Mouse (Mus musculus): ENCODE measurements around the gene Crtc3. TPM values are rescaled to one million over a fixed set of nuclear protein-coding genes. Genes with fewer than 3 reads are reported as not detected.
A peak's percentile ranks its signal among the peaks of the same experiment; 100 is the strongest.

The Crtc3 gene
- total RNA-seq, 2 experiments from 2014 or later = 14.7 to 15.3 TPM

GRCm38 (mm10) chr7:80616096-80616495 is 72.6 kb downstream of the Crtc3 start:
- intact Hi-C loops (cut with DNase I; ENCODE audit: low total_unique reads) = loop anchor here (10.0 kb wide), 1 partner anchor 69 kb away; the partner anchor contains the start of gene Crtc3
- DNase-seq = no peak

GRCm38 (mm10) chr7:80614042-80614441 is 74.6 kb downstream of the Crtc3 start:
- DNase-seq = no peak
- intact Hi-C loops (cut with DNase I; ENCODE audit: low total_unique reads) = loop anchor here (10.0 kb wide), 1 partner anchor 71 kb away; the partner anchor contains the start of gene Crtc3

- DNase-seq = no peak
- intact Hi-C loops (cut with DNase I; ENCODE audit: low total_unique reads) = loop anchor here (10.0 kb wide), 1 partner anchor 73 kb away; the partner anchor contains the start of gene Crtc3
Measured at GRCm38 (mm10) chr7:80612191-80612787, 76.4 kb downstream of the Crtc3 start.

GRCm38 (mm10) chr7:80611646-80612045 is 77.0 kb downstream of the Crtc3 start:
- peak; percentile 41 for DNase-seq
- intact Hi-C loops (cut with DNase I; ENCODE audit: low total_unique reads) = loop anchor here (10.0 kb wide), 1 partner anchor 73 kb away; the partner anchor contains the start of gene Crtc3

GRCm38 (mm10) chr7:80607503-80607902 is 81.2 kb downstream of the Crtc3 start:
- no peak for DNase-seq
- intact Hi-C loops (cut with DNase I; ENCODE audit: low total_unique reads) = no loop called here

- DNase-seq = no peak
- intact Hi-C loops (cut with DNase I; ENCODE audit: low total_unique reads) = no loop called here
Measured at GRCm38 (mm10) chr7:80606435-80606834, 82.2 kb downstream of the Crtc3 start.

GRCm38 (mm10) chr7:80605557-80605930 is 83.1 kb downstream of the Crtc3 start:
- no peak for DNase-seq
- intact Hi-C loops (cut with DNase I; ENCODE audit: low total_unique reads) = no loop called here

- no peak for DNase-seq
- intact Hi-C loops (cut with DNase I; ENCODE audit: low total_unique reads) = no loop called here
Measured at GRCm38 (mm10) chr7:80604908-80605556, 83.6 kb downstream of the Crtc3 start.

GRCm38 (mm10) chr7:80602574-80602973 is 86.1 kb downstream of the Crtc3 start:
- no peak for DNase-seq
- intact Hi-C loops (cut with DNase I; ENCODE audit: low total_unique reads) = no loop called here

GRCm38 (mm10) chr7:80598436-80598985 is 90.2 kb downstream of the Crtc3 start:
- DNase-seq = no peak
- intact Hi-C loops (cut with DNase I; ENCODE audit: low total_unique reads) = no loop called here

- no peak for DNase-seq
- intact Hi-C loops (cut with DNase I; ENCODE audit: low total_unique reads) = no loop called here
Measured at GRCm38 (mm10) chr7:80597900-80598299, 90.8 kb downstream of the Crtc3 start.

- DNase-seq = peak; percentile 60
- intact Hi-C loops (cut with DNase I; ENCODE audit: low total_unique reads) = no loop called here
Measured at GRCm38 (mm10) chr7:80589054-80589746, 99.5 kb downstream of the Crtc3 start.

- DNase-seq = no peak
- intact Hi-C loops (cut with DNase I; ENCODE audit: low total_unique reads) = no loop called here
Measured at GRCm38 (mm10) chr7:80587684-80588083, 101.0 kb downstream of the Crtc3 start.

GRCm38 (mm10) chr7:80586681-80587660 is 101.7 kb downstream of the Crtc3 start:
- intact Hi-C loops (cut with DNase I; ENCODE audit: low total_unique reads) = no loop called here
- peak; percentile 40 for DNase-seq

- intact Hi-C loops (cut with DNase I; ENCODE audit: low total_unique reads) = no loop called here
- DNase-seq = no peak
Measured at GRCm38 (mm10) chr7:80586161-80586560, 102.5 kb downstream of the Crtc3 start.

GRCm38 (mm10) chr7:80585380-80585779 is 103.3 kb downstream of the Crtc3 start:
- intact Hi-C loops (cut with DNase I; ENCODE audit: low total_unique reads) = loop anchor here (2.0 kb wide), 1 partner anchor 199 kb away; the partner anchor contains the start of gene Fes
- DNase-seq = no peak

- DNase-seq = no peak
- intact Hi-C loops (cut with DNase I; ENCODE audit: low total_unique reads) = loop anchor here (2.0 kb wide), 1 partner anchor 197 kb away; the partner anchor contains the start of gene Fes
Measured at GRCm38 (mm10) chr7:80583981-80584380, 104.7 kb downstream of the Crtc3 start.

GRCm38 (mm10) chr7:80582821-80583451 is 105.7 kb downstream of the Crtc3 start:
- no peak for DNase-seq
- intact Hi-C loops (cut with DNase I; ENCODE audit: low total_unique reads) = no loop called here

All from gastrocnemius, postnatal 14 days (tissue).